Mouse (Mus musculus): Measurements from ENCODE around the gene Tmem231. TPM values are rescaled to one million over a fixed set of nuclear protein-coding genes. Genes with fewer than 3 reads are reported as not detected.
A peak's percentile ranks its signal among the peaks of the same experiment; 100 is the strongest.

Tmem231 gene
- polyA plus RNA-seq (2015; fragmentation: Nextera tagmentation; extraction: Ambion mirVana) = 3.9 and 5.6 TPM in 2 replicates

GRCm38 (mm10) chr8:111933348-111934076, at the start of gene Tmem231:
Tmem231 (minus strand) TSS chr8:111933881.
- WGBS = under 1% methylated on average over 53 of the region's 53 CpGs

GRCm38 (mm10) chr8:111982116-111982515, 48.4 kb upstream of the Tmem231 start:
- Histone ChIP-seq H3K27me3 (no peaks in the 10 kb centered on the region), H3K4me3 (no peak overlapping the region), H3K4me2 (no peak overlapping the region), H3K9ac (no peak overlapping the region), H3K36me3 (peaks cover 11% of the 10 kb centered on the region; the same call in 1 of the 2 replicates), H3K9me3 (replicated peaks) (no peaks in the 10 kb centered on the region), H3K27ac (no peak overlapping the region), H3K4me1 (replicated peaks) (peaks cover 10% of the 10 kb centered on the region; the same call in 1 of the 2 replicates)
- ATAC-seq (replicated peaks; ENCODE audit: insufficient number of reproducible peaks, insufficient read depth, low FRiP score, low read depth) = no peak
- 74% methylated on average over 7 of the region's 7 CpGs for WGBS

More at GRCm38 (mm10) chr8:111933348-111934076, at the start of gene Tmem231:
- Histone ChIP-seq H3K4me1 (replicated peaks) (peaks cover 12% of the 10 kb centered on the region), H3K36me3 (no peaks in the 10 kb centered on the region), H3K9ac (peak within 1 kb of the TSS; percentile 62), H3K4me2 (peak within 1 kb of the TSS; percentile 98), H3K9me3 (replicated peaks) (no peaks in the 10 kb centered on the region), H3K27me3 (no peaks in the 10 kb centered on the region), H3K4me3 (peak within 1 kb of the TSS; percentile 72), H3K27ac (peak within 1 kb of the TSS; percentile 52)
- peak; percentile 99 for ATAC-seq (replicated peaks; ENCODE audit: insufficient number of reproducible peaks, insufficient read depth, low FRiP score, low read depth)

- Histone ChIP-seq H3K4me2 (no peak overlapping the region), H3K9ac (no peak overlapping the region), H3K4me1 (replicated peaks) (no peaks in the 10 kb centered on the region), H3K27me3 (no peaks in the 10 kb centered on the region), H3K4me3 (no peak overlapping the region), H3K27ac (no peak overlapping the region), H3K9me3 (replicated peaks) (no peaks in the 10 kb centered on the region), H3K36me3 (peaks cover 20% of the 10 kb centered on the region)
- WGBS = 70% methylated on average over 10 of the region's 10 CpGs
- ATAC-seq (replicated peaks; ENCODE audit: insufficient number of reproducible peaks, insufficient read depth, low FRiP score, low read depth) = no peak
These were observed 44.5 kb upstream of the Tmem231 start for GRCm38 (mm10) chr8:111978147-111978546.

- Histone ChIP-seq H3K9me3 (replicated peaks) (no peaks in the 10 kb centered on the region), H3K4me1 (replicated peaks) (no peaks in the 10 kb centered on the region), H3K9ac (no peak overlapping the region), H3K27me3 (no peaks in the 10 kb centered on the region), H3K4me3 (no peak overlapping the region), H3K4me2 (no peak overlapping the region), H3K36me3 (peaks cover 18% of the 10 kb centered on the region), H3K27ac (no peak overlapping the region)
- no peak for ATAC-seq (replicated peaks; ENCODE audit: insufficient number of reproducible peaks, insufficient read depth, low FRiP score, low read depth)
- WGBS = 68% methylated on average over 2 of the region's 2 CpGs
These were observed 42.6 kb upstream of the Tmem231 start for GRCm38 (mm10) chr8:111976326-111976725.

- Histone ChIP-seq H3K27me3 (no peaks in the 10 kb centered on the region), H3K9me3 (replicated peaks) (no peaks in the 10 kb centered on the region), H3K4me1 (replicated peaks) (no peaks in the 10 kb centered on the region), H3K4me2 (no peak overlapping the region), H3K4me3 (no peak overlapping the region), H3K36me3 (peaks cover 18% of the 10 kb centered on the region), H3K27ac (no peak overlapping the region), H3K9ac (no peak overlapping the region)
- no peak for ATAC-seq (replicated peaks; ENCODE audit: insufficient number of reproducible peaks, insufficient read depth, low FRiP score, low read depth)
- WGBS = 96% methylated on average over 2 of the region's 2 CpGs
These were observed 42.0 kb upstream of the Tmem231 start for GRCm38 (mm10) chr8:111975706-111976105.

- no peak overlapping the region for H3K9ac ChIP-seq
- WGBS = 94% methylated on average over 12 of the region's 12 CpGs
- H3K36me3 ChIP-seq = peaks cover 18% of the 10 kb centered on the region
- no peaks in the 10 kb centered on the region for H3K27me3 ChIP-seq
- H3K4me2 ChIP-seq = no peak overlapping the region
- no peak overlapping the region for H3K27ac ChIP-seq
- no peak for ATAC-seq (replicated peaks; ENCODE audit: insufficient number of reproducible peaks, insufficient read depth, low FRiP score, low read depth)
- H3K4me1 ChIP-seq (replicated peaks) = no peaks in the 10 kb centered on the region
- no peak overlapping the region for H3K4me3 ChIP-seq
- no peaks in the 10 kb centered on the region for H3K9me3 ChIP-seq (replicated peaks)
These were observed 40.5 kb upstream of the Tmem231 start for GRCm38 (mm10) chr8:111974138-111974537.

- no peak for ATAC-seq (replicated peaks; ENCODE audit: insufficient number of reproducible peaks, insufficient read depth, low FRiP score, low read depth)
- no peak overlapping the region for H3K4me3 ChIP-seq
- no peak overlapping the region for H3K4me2 ChIP-seq
- 55% methylated on average over 5 of the region's 5 CpGs for WGBS
- H3K9ac ChIP-seq = no peak overlapping the region
- H3K9me3 ChIP-seq (replicated peaks) = no peaks in the 10 kb centered on the region
- H3K4me1 ChIP-seq (replicated peaks) = no peaks in the 10 kb centered on the region
- H3K36me3 ChIP-seq = peaks cover 8% of the 10 kb centered on the region
- H3K27me3 ChIP-seq = no peaks in the 10 kb centered on the region
- H3K27ac ChIP-seq = no peak overlapping the region
These were observed 35.3 kb upstream of the Tmem231 start for GRCm38 (mm10) chr8:111968991-111969390.

GRCm38 (mm10) chr8:111968541-111968940, 34.9 kb upstream of the Tmem231 start:
- Histone ChIP-seq H3K9me3 (replicated peaks) (no peaks in the 10 kb centered on the region), H3K4me2 (no peak overlapping the region), H3K27ac (no peak overlapping the region), H3K4me3 (no peak overlapping the region), H3K9ac (no peak overlapping the region), H3K36me3 (peaks cover 5% of the 10 kb centered on the region), H3K4me1 (replicated peaks) (no peaks in the 10 kb centered on the region), H3K27me3 (no peaks in the 10 kb centered on the region)
- 85% methylated on average over 10 of the region's 10 CpGs for WGBS
- no peak for ATAC-seq (replicated peaks; ENCODE audit: insufficient number of reproducible peaks, insufficient read depth, low FRiP score, low read depth)

- H3K9me3 ChIP-seq (replicated peaks) = no peaks in the 10 kb centered on the region
- no peaks in the 10 kb centered on the region for H3K27me3 ChIP-seq
- H3K4me3 ChIP-seq = no peak overlapping the region
- H3K36me3 ChIP-seq = no peaks in the 10 kb centered on the region; the same call in 1 of the 2 replicates
- H3K9ac ChIP-seq = no peak overlapping the region
- H3K4me2 ChIP-seq = no peak overlapping the region
- no peak overlapping the region for H3K27ac ChIP-seq
- H3K4me1 ChIP-seq (replicated peaks) = peaks cover 11% of the 10 kb centered on the region
- WGBS = 78% methylated on average over 5 of the region's 5 CpGs
- ATAC-seq (replicated peaks; ENCODE audit: insufficient number of reproducible peaks, insufficient read depth, low FRiP score, low read depth) = no peak
These were observed 33.7 kb upstream of the Tmem231 start for GRCm38 (mm10) chr8:111967246-111967870.

- Histone ChIP-seq H3K4me2 (no peak overlapping the region), H3K9ac (no peak overlapping the region), H3K27me3 (no peaks in the 10 kb centered on the region), H3K9me3 (replicated peaks) (no peaks in the 10 kb centered on the region), H3K27ac (no peak overlapping the region), H3K4me3 (no peak overlapping the region), H3K36me3 (no peaks in the 10 kb centered on the region; the same call in 1 of the 2 replicates), H3K4me1 (replicated peaks) (peaks cover 13% of the 10 kb centered on the region)
- WGBS = 74% methylated on average over 7 of the region's 7 CpGs
- no peak for ATAC-seq (replicated peaks; ENCODE audit: insufficient number of reproducible peaks, insufficient read depth, low FRiP score, low read depth)
These were observed 31.3 kb upstream of the Tmem231 start for GRCm38 (mm10) chr8:111964849-111965561.

GRCm38 (mm10) chr8:111964351-111964750, 30.7 kb upstream of the Tmem231 start:
- Histone ChIP-seq H3K4me3 (no peak overlapping the region), H3K36me3 (no peaks in the 10 kb centered on the region; the same call in 1 of the 2 replicates), H3K27ac (no peak overlapping the region), H3K9me3 (replicated peaks) (no peaks in the 10 kb centered on the region), H3K4me2 (no peak overlapping the region), H3K27me3 (no peaks in the 10 kb centered on the region), H3K9ac (no peak overlapping the region), H3K4me1 (replicated peaks) (peaks cover 13% of the 10 kb centered on the region)
- WGBS = 63% methylated on average over 5 of the region's 5 CpGs
- ATAC-seq (replicated peaks; ENCODE audit: insufficient number of reproducible peaks, insufficient read depth, low FRiP score, low read depth) = no peak

Measured in heart, embryonic 15.5 days (tissue).